Mouse (Mus musculus): Measurements from ENCODE around the gene Vgll4.

The Vgll4 gene

DNA sequence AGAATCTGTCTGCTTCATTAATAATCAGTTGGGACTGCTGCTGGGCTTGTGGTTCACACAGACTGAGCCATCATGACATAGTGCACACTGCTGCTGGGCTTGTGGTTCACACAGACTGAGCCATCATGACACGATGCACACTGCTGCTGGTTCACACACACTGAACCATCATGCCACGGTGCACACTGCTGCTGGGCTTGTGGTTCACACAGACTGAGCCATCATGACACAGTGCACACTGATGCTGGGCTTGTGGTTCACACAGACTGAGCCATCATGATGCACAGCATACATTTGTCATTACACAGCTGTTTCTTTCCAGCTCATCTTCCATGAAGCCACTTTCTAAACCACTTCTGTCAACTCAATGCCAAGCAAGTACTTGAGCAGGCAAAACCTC is 30.1 kb downstream of the Vgll4 start:
- no peak for DNase-seq (ENCODE audit: low read depth, low spot score)

DNA sequence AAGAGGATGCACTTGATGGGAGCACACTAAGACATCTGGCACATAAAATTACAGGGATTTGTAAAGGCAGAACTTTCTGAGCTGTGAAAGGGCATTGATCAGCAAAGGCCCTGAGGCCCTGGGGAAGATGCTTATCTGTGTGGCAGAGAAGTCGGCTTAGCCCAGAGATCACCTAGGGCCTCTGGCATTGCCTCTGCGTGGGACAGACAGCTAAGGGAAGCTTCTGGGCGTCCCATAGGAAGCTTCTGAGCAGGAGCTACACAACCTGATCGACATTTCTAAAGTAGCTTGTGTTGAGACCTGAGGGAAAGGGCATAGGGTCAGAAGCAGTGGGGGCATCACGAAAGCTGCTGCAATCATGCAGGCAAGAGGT is 32.9 kb downstream of the Vgll4 start:
- DNase-seq (ENCODE audit: low read depth, low spot score), result no peak

DNA sequence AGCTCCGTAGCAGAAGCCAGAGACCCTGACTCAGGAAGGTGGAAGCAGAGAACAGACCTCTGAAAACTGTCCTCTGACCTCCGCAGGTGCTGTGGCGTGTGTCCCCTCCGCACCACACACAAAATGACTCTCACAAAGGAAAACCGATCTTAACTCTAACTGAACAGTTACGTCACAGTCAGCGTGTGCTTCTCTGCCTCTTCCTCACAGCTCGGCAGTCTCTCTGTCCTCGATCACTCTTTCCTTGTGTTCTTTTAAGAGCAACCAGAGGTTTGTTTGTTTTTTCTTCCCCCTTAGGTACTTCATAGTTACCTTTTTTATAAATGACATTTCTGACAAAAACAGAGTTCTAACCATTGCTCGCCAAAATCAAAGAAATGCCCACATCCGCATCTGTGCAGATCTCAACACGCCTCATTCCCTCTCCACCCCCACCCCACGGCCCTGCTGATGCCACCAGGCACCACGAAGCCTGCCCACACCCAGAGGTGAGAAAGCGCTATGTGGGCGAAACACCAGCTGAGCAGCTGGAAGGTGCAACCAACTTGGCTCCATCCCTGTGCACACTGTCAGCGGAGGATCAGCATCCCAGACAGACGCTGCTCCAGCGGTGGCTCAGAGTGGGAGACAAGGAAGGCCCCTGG is 33.4 kb downstream of the Vgll4 start:
- no peak for DNase-seq (ENCODE audit: low read depth, low spot score)

DNA sequence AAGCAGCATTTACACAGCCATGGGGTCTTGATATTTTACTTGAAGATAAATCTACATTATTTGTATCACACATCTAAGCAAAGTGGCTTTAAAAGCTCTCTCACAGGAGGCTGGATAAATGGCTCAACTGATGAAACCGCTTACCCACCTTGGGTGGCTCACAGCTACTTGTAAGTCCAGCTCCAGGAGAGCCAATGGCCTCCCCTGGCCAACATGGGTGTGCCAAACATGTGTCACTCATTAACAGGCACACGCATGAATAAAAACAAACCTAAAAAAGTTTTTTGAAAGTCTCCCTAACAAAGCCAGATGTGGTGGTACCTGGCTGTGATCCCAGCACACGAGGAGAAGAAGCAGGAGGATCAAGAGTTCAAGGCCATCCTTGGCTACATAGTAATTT is 34.4 kb downstream of the Vgll4 start:
- no peak for DNase-seq (ENCODE audit: low read depth, low spot score)

DNA sequence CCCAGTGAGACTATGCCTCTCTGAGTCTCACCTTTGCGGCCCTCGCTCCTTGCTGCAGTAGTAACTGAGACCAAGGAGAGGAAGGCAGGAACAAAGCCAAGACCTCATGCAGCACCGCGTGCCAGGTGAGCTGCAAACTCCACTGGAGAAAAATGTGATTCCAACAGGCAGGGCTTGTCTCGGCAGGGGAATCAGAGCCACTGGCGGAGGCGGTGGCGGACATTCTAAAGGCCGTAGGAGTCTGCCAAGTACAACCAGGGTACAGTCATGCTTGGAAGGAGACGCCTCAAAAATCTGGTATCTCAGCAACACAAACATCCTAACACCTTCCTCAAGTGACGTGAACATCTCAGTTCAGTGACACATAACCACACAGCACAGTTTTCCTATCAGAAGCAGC is 35.7 kb downstream of the Vgll4 start:
- no peak for DNase-seq (ENCODE audit: low read depth, low spot score)

DNA sequence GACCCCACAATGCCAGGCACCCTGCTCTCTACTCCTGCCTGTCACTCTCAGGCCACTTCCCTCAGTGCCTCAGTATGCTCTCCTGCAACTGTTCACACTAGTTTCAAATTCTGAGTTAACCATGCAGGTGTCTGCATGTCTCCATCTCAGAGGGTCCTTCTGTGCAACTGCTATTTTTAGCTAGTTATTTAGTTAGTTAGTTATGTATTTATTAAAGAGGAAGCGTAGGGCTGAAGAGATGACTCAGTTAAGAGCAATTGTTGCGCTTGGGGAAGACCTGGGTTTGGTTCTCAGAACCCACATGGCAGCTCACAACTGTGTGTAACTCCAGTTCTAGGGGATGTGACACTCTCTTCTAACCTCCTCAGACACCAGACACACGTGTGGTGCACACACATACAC is 36.8 kb downstream of the Vgll4 start:
- no peak for DNase-seq (ENCODE audit: low read depth, low spot score)

DNA sequence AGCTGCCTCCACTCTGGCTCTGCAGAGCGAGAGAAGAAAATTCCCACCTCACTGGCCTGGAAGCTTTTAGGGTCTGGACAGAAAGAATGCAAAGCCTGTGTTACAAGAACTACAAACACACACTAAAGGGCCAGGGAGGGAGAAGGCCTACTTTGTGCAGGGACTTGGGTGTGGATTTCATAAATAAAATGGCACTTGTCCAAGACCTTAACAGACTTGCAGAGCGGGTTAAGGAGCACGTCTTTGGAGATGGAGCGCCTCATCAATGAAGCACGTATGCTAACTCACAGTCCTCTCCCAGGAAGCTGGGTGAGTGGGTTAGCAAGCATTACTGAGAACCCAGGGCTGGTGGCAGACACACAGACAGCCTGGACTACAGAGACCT is 37.7 kb downstream of the Vgll4 start:
- DNase-seq (ENCODE audit: low read depth, low spot score), result no peak

DNA sequence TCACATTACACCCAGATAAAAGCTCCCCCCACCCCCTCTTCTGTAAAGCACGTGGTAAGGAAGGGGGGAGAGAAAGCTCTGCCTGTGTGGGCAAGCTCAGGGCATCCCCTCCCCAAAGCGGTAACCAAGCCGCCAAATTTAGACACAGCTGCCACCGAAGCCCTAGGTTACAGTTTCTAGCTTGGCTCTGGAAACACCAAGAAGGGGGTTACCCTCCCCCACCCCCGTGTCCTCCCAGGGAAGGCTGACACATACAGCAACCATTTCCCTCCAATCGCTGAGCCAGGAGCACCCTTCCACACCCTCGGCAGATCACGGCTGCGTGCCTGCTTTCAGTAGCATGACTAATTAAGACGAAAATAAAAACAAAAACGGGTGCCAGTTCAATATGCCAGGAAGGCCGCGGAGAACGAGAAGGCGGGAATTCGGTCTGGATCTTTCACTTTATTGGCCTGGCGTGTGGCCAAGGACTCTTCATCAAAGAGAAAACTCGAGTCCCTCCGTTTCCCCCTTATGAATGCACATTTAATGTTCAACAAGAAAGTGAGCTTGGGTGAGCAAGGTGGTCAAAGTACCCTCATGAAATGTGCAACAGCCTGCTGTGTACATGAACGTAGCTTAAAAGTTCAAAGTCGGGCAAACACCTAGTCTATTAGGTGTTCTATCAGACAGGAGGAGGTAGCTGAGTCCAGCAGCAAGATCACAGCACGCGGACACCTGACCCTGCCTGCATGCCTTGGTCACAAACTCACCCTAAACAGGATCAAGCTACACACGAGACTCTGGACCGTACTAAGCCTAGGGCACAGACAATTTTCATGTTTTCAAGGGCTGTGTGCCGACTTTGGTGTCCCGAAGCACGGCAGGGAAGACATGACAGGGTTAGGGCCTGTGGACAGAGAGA is 38.3 kb downstream of the Vgll4 start:
- no peak for DNase-seq (ENCODE audit: low read depth, low spot score)

DNA sequence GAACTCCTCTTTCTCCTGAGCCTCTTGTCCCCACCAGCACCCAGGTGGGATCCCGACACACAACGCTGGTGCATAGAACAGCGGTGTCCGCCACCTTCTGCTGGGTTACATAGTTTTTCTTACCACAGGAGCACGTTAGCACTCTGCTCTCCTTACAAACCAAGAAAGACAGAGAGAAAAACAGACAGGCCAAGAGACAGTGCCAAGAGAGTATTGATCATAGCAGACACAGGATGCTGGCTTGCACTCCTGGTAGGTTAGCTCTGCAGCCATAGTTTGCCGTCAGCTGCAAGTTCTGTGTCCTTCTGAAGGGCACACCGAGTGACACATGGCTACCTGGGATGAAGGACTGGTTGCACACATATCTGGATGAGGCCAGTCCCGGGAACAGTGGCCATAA is 39.1 kb downstream of the Vgll4 start:
- DNase-seq (ENCODE audit: low read depth, low spot score), result no peak

DNA sequence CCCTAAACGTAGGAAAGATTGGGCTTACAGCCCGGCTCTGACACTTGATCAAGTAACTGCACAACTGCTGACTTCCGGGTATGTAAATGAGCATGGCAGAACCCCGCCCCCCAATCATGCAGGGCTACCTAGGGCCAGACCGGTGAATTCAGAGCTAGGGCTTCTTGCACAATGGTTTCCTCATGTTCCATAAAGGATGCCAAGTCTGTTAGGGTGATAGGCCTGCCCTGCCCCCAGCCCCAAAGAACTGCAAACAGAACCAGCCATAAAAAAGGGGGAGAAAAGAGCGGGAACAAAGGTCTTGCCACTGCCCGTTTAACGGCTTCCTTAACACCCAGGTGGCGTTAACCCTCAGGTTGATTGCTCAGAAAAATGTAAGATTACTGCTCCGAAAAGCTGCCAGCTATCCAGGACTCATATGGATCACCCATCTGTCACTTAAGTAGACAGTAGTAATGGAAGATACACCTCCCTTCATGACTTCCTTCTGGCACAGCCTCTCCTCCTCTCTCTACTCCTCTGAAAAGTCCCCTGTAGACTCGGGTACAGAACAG is 39.7 kb downstream of the Vgll4 start:
- DNase-seq (ENCODE audit: low read depth, low spot score), result no peak

DNA sequence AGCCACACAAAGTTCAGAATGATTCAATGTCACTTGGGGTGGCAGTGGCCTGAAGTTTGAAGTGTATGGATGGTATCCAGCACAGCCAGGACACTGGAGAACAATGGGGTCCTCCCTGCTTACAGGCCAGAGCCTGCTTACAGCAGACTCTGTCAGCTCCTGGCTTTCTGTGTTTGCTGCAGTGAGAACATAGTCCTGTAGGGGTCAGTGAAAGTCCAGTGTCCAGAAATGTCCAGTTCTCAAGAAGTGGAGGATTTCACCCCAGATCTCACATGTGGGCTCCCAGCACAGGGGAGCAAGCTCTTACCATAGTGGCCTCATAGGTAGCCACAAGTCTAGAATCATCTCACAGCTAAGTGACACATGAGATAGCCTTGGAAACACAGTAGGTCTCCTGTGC is 40.4 kb downstream of the Vgll4 start:
- no peak for DNase-seq (ENCODE audit: low read depth, low spot score)

DNA sequence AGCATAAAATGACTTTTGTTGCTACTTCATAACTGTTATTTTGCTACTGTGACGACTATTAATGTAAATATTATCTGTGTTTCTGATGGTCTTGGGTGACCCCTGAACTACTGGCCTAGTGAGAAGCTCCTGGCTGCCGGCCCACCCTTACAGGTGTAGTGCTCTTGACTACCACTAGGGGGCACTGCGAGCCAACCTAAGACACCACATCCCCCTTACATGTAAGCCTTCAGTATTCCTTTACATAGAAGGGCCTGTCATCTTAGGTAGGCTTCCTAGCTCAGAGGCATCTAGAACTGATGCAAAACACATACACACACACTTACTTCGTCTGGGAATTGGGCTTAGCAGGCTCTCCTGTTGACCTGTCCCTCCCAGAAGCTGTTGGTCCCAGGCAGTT is 41.3 kb downstream of the Vgll4 start:
- DNase-seq (ENCODE audit: low read depth, low spot score), result peak; percentile 73

DNA sequence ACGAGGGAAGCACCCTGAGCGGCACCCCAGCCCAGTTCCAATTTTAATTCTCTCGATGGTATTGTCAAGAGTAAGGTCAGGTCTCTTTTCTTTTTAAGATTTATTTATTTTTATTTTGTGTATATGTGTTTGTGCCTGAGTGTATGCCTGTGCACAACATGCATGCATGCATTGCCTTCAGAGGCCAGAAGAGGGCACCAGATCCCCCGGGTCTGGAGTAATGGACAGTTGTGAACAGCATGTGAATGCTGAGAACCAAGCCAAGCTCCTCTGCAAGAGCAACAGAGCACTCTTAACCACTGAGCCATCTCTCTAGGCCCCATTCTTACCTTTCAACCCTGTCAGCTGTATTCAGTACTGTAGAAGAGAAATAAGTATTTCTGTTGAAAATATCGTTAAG is 42.4 kb downstream of the Vgll4 start:
- DNase-seq (ENCODE audit: low read depth, low spot score), result peak; percentile 69

DNA sequence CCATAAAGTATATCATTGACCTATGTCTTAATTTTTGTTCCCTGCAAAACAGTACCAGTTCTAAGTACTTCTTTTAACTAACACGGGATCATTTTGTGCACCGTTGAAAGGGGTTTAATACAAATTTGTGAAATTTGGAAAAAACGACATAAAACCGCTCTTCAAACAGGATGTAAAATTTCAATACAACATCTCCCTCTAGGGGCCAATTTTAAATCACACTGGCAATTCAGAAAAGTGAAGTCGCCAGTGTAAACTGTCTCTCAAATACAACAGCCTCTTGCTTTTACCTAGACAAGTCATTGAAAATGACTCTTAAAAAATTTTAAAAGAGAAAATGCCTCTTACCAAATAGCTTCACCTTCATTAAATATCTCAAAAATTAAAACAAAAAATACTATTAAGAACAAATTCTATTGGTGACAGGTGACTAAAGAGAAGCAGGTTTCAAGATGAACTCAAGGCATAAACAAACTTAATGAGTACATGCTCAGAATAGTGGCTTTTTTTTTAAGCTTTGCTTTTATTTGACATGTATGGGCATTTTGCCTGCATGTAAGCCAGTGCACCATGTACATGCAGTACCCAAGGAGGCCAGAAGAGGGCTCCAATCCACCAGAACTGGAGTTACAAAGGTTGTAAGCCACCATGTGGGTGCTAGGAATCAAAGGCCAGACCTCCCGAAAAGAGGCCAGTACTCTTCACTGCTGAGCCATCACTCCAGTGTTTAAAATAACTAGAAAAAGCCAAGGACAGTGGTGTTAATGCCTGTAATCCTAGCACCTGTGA is 43.2 kb downstream of the Vgll4 start:
- DNase-seq (ENCODE audit: low read depth, low spot score), result peak; percentile 81

DNA sequence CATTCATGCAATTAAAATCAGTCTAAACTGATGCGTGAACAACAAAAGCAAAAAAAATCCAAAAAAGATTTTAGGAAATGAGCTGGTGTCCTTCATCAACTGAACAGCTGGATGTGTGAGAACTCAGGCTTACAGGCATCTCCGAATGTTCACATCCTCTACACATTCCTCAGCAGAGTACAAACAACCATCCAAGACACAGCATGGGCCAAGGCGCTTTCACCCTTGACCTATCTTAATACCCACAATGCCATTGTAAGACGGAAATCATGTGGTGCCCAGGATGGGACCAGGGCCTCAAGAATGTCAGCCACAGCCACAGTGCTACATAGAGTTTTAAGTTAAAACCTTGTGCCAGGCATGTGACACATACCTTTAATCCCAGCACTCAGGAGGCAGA is 44.6 kb downstream of the Vgll4 start:
- DNase-seq (ENCODE audit: low read depth, low spot score), result peak; percentile 45

DNA sequence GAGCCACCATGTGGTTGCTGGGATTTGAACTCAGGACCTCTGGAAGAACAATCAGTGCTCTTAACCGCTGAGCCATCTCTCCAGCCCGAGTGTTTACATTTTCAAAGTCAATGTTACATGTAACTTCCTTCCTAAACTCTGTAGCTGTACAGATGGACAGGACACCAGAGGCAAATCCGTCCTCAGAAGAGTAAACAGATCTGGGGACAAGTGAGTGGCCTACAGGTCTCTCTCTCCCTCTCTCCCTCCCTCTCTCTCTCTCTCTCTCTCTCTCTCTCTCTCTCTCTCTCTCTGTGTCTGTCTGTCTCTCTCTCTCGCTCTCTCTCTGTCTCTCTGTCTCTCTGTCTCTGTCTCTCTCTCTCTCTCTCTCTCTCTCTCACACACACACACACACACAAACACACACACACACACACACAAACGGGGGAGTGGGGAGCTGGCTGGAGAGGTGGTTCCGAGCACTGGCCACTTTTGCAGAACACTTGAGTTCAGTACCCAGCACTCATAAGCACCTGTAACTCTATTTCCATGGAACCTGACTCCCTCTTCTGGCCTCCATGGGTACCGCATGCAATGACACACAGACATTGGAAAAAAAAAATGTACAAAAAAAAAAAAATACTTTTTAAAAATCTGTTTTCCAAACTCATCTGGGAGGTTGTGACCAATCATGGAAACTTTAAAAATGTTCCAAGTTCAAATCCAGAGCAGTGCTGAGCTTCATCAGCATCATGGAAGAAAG is 47.3 kb downstream of the Vgll4 start:
- DNase-seq (ENCODE audit: low read depth, low spot score), result peak; percentile 54

DNA sequence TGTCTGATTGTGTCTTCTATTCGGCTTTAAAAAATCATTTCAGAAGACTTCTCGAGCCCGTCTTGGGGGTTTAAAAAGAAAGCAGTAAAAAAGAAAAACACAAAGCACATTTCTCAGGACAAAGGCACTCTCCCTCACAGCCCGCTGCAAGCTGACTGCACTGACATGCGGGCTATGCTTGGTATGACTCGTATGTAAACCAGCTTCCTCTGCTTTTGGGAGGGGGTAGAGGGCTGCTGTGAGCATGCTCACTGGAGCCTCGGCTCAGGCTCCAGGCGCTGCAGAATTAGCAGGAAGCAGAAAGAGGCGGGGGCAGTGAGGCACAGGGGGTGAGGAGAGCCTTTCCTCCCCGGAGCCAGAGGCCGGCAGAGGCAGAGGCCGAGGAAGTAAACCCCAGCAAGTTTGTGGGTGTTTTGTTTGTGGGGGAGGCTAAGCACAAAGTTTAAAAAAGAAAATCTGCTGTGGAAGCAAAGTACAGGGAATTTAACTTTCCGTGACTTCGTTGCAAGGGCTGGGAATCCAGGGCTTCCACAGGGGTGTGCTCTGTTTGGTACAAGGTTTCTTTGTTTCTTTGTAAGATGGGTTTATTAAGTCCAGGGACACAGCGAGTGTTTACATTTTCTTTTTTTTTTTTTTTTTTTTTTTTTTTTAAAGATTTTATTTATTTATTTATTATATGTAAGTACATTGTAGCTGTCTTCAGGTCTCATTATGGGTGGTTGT is 48.0 kb downstream of the Vgll4 start:
- DNase-seq (ENCODE audit: low read depth, low spot score), result peak; percentile 54

DNA sequence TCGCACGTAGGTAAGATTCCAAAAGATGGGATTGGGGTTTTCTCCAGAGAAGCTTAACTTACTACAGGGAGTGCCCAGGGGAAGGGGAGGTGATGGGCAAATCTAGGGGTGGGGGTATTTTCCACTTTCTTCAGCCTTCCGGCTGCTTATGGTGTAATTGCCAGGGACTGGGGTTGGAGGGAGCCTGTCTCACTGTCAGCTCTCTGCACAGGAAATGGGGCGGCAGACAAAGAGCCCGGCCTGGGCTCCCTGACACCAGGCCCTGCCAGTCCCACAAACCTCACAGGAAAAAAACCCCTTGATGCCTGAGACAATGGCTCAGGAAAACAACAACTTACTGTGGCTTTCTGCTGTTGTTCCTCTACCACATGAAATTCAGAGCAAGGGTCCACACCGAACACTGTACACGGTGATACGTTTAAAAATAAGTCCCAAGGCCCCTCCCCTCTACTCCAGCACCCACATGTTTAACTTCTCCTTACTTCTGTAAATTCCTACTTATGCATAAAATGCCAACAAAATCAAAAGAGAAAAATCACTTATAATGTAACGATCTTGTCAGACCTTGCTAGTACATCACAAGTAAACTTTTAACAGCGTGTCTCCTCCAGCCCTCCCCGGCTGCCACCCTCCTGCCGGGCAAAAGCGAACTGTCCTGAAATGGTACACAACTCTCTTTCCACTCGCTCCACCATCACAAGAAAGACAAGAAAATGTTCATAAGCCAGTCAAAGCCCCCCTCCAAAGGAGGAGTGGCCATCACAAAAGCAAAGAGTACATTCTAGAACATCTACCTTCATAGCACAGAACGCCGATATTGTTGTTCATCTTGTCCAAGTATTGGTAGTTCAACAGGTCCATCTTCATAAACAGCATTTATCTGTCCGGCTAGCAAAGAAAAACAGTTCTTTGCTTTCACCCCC is 49.0 kb downstream of the Vgll4 start:
- no peak for DNase-seq (ENCODE audit: low read depth, low spot score)

DNA sequence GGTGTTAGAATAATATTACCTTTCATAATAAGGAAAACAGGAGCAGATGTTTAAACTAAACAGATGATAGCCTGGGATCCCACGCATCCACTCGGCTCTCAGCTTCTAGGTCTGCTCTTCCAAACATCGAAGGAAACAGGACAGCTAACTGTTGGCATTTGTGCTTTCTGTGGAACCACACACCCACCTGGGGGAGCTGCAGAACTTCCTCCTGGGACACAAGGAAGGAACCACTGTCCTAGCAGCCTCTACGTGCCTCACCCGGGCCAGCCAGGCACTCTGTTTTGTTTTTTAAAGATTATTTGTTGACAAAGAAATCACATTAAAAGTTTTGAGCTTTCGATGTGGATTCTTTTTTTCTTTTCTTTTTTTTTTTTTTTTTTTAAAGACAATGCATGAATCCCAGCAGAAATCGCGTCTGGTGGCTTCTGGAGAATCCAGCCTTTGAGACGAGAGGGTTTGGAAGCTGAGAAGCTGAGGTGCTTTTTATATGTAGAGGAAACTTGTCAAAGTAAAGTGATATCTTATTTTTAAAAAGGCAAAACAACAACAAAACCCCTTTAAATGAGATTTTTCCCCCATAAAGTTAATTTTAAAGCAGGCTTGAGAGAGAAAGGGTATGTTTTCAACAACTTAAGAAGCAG is 50.0 kb downstream of the Vgll4 start:
- no peak for DNase-seq (ENCODE audit: low read depth, low spot score)
